Mouse (Mus musculus): Measurements from ENCODE around the gene Rcan1. TPM values are rescaled to one million over a fixed set of nuclear protein-coding genes. Genes with fewer than 3 reads are reported as not detected.
A peak's percentile ranks its signal among the peaks of the same experiment; 100 is the strongest.

Gene Rcan1
- polyA plus RNA-seq, 1 experiment from 2014 or later: 24.2 TPM

DNA sequence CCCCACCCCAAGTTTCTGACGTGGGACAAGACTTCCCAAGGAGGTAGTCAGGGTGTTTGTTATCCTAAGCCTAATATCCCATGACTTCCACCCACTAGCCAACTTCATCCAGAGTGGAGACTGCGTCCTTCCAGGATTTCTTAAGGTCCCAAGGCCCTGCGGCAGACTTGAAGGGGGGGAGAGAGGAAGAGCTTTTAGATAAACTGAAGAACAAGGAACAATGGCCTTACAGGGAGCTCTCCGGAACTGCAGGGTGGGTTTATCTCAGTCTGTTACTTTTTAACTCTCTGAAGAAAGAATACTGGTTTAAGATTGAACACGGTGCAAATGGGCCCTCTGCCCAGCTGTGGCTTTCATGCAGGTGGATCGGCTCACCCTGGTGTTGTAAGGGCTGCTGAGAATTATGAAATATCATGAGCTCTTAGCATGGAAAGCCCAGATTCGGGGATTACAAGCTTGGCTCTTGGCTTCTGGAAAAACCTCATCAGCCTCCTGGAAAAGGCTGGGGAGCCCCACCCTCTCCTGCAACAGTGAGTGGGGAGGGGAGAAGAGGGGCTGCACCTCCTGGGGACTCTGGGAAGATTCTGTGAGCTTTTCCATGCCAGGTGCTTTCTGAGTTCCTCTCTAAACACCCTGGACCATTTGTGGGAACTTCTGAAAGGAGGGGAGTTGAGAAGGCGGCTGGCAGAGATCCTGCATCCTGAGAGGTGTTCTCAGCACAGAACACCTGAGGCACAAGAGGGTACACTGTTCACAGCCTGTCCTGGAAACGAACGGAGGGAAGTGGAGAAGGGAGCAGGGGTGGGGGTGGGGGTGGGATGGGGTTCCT is 72.7 kb downstream of the Rcan1 start:
- Histone ChIP-seq H3K4me2 (ENCODE audit: low read length) (peak overlapping the region; percentile 69), H3K4me3 (ENCODE audit: low read depth, low read length) (no peak overlapping the region), H3K9me3 (ENCODE audit: control insufficient read depth, low read length) (no peaks in the 10 kb centered on the region), H3K9ac (ENCODE audit: low read length) (no peak overlapping the region), H3K4me1 (replicated peaks; ENCODE audit: control insufficient read depth, insufficient read depth, low read length) (peaks cover 28% of the 10 kb centered on the region), H3K27ac (ENCODE audit: low read depth) (peak overlapping the region; percentile 41), H3K27me3 (replicated peaks; ENCODE audit: control insufficient read depth, insufficient read depth, low read length) (no peaks in the 10 kb centered on the region), H3K36me3 (ENCODE audit: control insufficient read depth, insufficient read depth, low read length) (peaks cover 34% of the 10 kb centered on the region)
- ATAC-seq (replicated peaks; ENCODE audit: low FRiP score, low TSS enrichment, low read depth) (no peak), DNase-seq (ENCODE audit: low spot score) (no peak)
- WGBS: 39% methylated on average over 10 of the region's 10 CpGs

- Histone ChIP-seq H3K9me3 (ENCODE audit: control insufficient read depth, low read length) (no peaks in the 10 kb centered on the region), H3K9ac (ENCODE audit: low read length) (no peak overlapping the region), H3K4me2 (ENCODE audit: low read length) (no peak overlapping the region), H3K4me1 (replicated peaks; ENCODE audit: control insufficient read depth, insufficient read depth, low read length) (peaks cover 5% of the 10 kb centered on the region), H3K4me3 (ENCODE audit: low read depth, low read length) (no peak overlapping the region), H3K27me3 (replicated peaks; ENCODE audit: control insufficient read depth, insufficient read depth, low read length) (no peaks in the 10 kb centered on the region), H3K27ac (ENCODE audit: low read depth) (no peak overlapping the region), H3K36me3 (ENCODE audit: control insufficient read depth, insufficient read depth, low read length) (peaks cover 42% of the 10 kb centered on the region)
- ATAC-seq (replicated peaks; ENCODE audit: low FRiP score, low TSS enrichment, low read depth) (no peak), DNase-seq (ENCODE audit: low spot score) (no peak)
- 96% methylated on average over 3 of the region's 3 CpGs for WGBS
Measured at GRCm38 (mm10) chr16:92393732-92394131, 76.9 kb downstream of the Rcan1 start.

- no peaks in the 10 kb centered on the region for H3K9me3 ChIP-seq (ENCODE audit: control insufficient read depth, low read length)
- H3K4me1 ChIP-seq (replicated peaks; ENCODE audit: control insufficient read depth, insufficient read depth, low read length): no peaks in the 10 kb centered on the region
- no peak overlapping the region for H3K4me3 ChIP-seq (ENCODE audit: low read depth, low read length)
- no peak overlapping the region for H3K27ac ChIP-seq (ENCODE audit: low read depth)
- H3K36me3 ChIP-seq (ENCODE audit: control insufficient read depth, insufficient read depth, low read length): peaks cover 6% of the 10 kb centered on the region; the same call in 1 of the 2 replicates
- 78% methylated on average over 10 of the region's 10 CpGs for WGBS
- DNase-seq (ENCODE audit: low spot score) (no peak), ATAC-seq (replicated peaks; ENCODE audit: low FRiP score, low TSS enrichment, low read depth) (no peak)
- no peak overlapping the region for H3K9ac ChIP-seq (ENCODE audit: low read length)
- no peak overlapping the region for H3K4me2 ChIP-seq (ENCODE audit: low read length)
- no peaks in the 10 kb centered on the region for H3K27me3 ChIP-seq (replicated peaks; ENCODE audit: control insufficient read depth, insufficient read depth, low read length)
Measured at GRCm38 (mm10) chr16:92387692-92388091, 83.0 kb downstream of the Rcan1 start.

GRCm38 (mm10) chr16:92385062-92385461 is 85.6 kb downstream of the Rcan1 start:
- H3K4me3 ChIP-seq (ENCODE audit: low read depth, low read length): no peak overlapping the region
- no peak overlapping the region for H3K4me2 ChIP-seq (ENCODE audit: low read length)
- WGBS: 2% methylated on average over 2 of the region's 2 CpGs
- ATAC-seq (replicated peaks; ENCODE audit: low FRiP score, low TSS enrichment, low read depth) (no peak), DNase-seq (ENCODE audit: low spot score) (peak; percentile 80)
- no peaks in the 10 kb centered on the region for H3K9me3 ChIP-seq (ENCODE audit: control insufficient read depth, low read length)
- no peak overlapping the region for H3K27ac ChIP-seq (ENCODE audit: low read depth)
- no peaks in the 10 kb centered on the region for H3K36me3 ChIP-seq (ENCODE audit: control insufficient read depth, insufficient read depth, low read length)
- H3K4me1 ChIP-seq (replicated peaks; ENCODE audit: control insufficient read depth, insufficient read depth, low read length): no peaks in the 10 kb centered on the region
- no peaks in the 10 kb centered on the region for H3K27me3 ChIP-seq (replicated peaks; ENCODE audit: control insufficient read depth, insufficient read depth, low read length)
- H3K9ac ChIP-seq (ENCODE audit: low read length): no peak overlapping the region

GRCm38 (mm10) chr16:92383412-92383811 is 87.3 kb downstream of the Rcan1 start:
- Histone ChIP-seq H3K4me3 (ENCODE audit: low read depth, low read length) (no peak overlapping the region), H3K27ac (ENCODE audit: low read depth) (no peak overlapping the region), H3K4me2 (ENCODE audit: low read length) (no peak overlapping the region), H3K9me3 (ENCODE audit: control insufficient read depth, low read length) (no peaks in the 10 kb centered on the region), H3K27me3 (replicated peaks; ENCODE audit: control insufficient read depth, insufficient read depth, low read length) (no peaks in the 10 kb centered on the region), H3K36me3 (ENCODE audit: control insufficient read depth, insufficient read depth, low read length) (no peaks in the 10 kb centered on the region), H3K9ac (ENCODE audit: low read length) (no peak overlapping the region), H3K4me1 (replicated peaks; ENCODE audit: control insufficient read depth, insufficient read depth, low read length) (no peaks in the 10 kb centered on the region)
- ATAC-seq (replicated peaks; ENCODE audit: low FRiP score, low TSS enrichment, low read depth) (no peak), DNase-seq (ENCODE audit: low spot score) (no peak)

GRCm38 (mm10) chr16:92382508-92382907 is 88.2 kb downstream of the Rcan1 start:
- no peak overlapping the region for H3K4me2 ChIP-seq (ENCODE audit: low read length)
- H3K27me3 ChIP-seq (replicated peaks; ENCODE audit: control insufficient read depth, insufficient read depth, low read length): no peaks in the 10 kb centered on the region
- no peak for ATAC-seq (replicated peaks; ENCODE audit: low FRiP score, low TSS enrichment, low read depth)
- DNase-seq (ENCODE audit: low spot score): no peak
- H3K4me3 ChIP-seq (ENCODE audit: low read depth, low read length): no peak overlapping the region
- no peaks in the 10 kb centered on the region for H3K36me3 ChIP-seq (ENCODE audit: control insufficient read depth, insufficient read depth, low read length)
- H3K4me1 ChIP-seq (replicated peaks; ENCODE audit: control insufficient read depth, insufficient read depth, low read length): no peaks in the 10 kb centered on the region
- H3K9me3 ChIP-seq (ENCODE audit: control insufficient read depth, low read length): no peaks in the 10 kb centered on the region
- no peak overlapping the region for H3K9ac ChIP-seq (ENCODE audit: low read length)
- WGBS: 58% methylated on average over 6 of the region's 6 CpGs
- no peak overlapping the region for H3K27ac ChIP-seq (ENCODE audit: low read depth)

DNA sequence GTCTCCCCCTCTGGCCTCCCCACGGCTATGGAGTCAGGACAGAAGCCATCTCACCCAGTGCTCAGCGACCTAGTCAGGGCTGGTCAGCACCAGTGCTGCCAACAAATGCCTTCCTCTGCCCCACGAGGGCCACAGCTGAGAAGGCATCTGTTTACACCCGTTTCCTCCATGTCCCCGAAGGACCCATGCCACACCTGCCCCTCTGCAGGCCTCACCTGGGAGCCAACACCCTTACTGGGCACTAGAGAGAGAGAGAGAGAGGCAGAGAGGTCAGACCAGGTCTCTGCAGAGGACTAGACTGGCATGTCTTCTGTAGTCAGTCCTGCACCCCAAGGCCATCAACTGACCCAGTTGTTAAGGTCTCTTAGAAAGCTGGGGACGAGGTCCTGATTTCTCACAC is 89.6 kb downstream of the Rcan1 start:
- no peaks in the 10 kb centered on the region for H3K9me3 ChIP-seq (ENCODE audit: control insufficient read depth, low read length)
- no peak overlapping the region for H3K4me2 ChIP-seq (ENCODE audit: low read length)
- no peak overlapping the region for H3K27ac ChIP-seq (ENCODE audit: low read depth)
- H3K9ac ChIP-seq (ENCODE audit: low read length): no peak overlapping the region
- DNase-seq (ENCODE audit: low spot score) (no peak), ATAC-seq (replicated peaks; ENCODE audit: low FRiP score, low TSS enrichment, low read depth) (no peak)
- no peak overlapping the region for H3K4me3 ChIP-seq (ENCODE audit: low read depth, low read length)
- 71% methylated on average over 6 of the region's 6 CpGs for WGBS
- no peaks in the 10 kb centered on the region for H3K36me3 ChIP-seq (ENCODE audit: control insufficient read depth, insufficient read depth, low read length)
- no peaks in the 10 kb centered on the region for H3K4me1 ChIP-seq (replicated peaks; ENCODE audit: control insufficient read depth, insufficient read depth, low read length)
- no peaks in the 10 kb centered on the region for H3K27me3 ChIP-seq (replicated peaks; ENCODE audit: control insufficient read depth, insufficient read depth, low read length)

DNA sequence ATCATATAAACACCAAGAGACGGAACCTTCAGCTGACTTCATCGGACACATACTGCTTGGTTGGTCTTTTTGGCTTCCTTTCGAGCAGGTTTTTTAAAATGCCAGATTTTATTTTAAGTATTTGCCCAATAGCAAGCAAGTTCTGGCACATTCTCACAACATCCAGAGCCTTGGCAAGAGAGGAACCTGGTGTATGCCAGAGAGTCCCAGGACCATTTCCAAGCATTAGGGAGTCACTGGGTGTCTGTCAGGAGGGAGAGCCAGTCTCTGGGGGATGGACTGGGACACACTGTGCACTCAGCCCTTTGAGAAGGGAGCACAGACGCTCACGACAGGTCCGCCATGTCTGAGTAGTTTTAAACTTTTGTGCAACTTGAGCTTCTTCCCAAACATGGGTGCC is 93.7 kb downstream of the Rcan1 start:
- Histone ChIP-seq H3K9me3 (ENCODE audit: control insufficient read depth, low read length) (no peaks in the 10 kb centered on the region), H3K4me3 (ENCODE audit: low read depth, low read length) (no peak overlapping the region), H3K9ac (ENCODE audit: low read length) (no peak overlapping the region), H3K27ac (ENCODE audit: low read depth) (no peak overlapping the region), H3K36me3 (ENCODE audit: control insufficient read depth, insufficient read depth, low read length) (no peaks in the 10 kb centered on the region), H3K4me2 (ENCODE audit: low read length) (no peak overlapping the region), H3K4me1 (replicated peaks; ENCODE audit: control insufficient read depth, insufficient read depth, low read length) (no peaks in the 10 kb centered on the region), H3K27me3 (replicated peaks; ENCODE audit: control insufficient read depth, insufficient read depth, low read length) (no peaks in the 10 kb centered on the region)
- ATAC-seq (replicated peaks; ENCODE audit: low FRiP score, low TSS enrichment, low read depth): no peak
- no peak for DNase-seq (ENCODE audit: low spot score)
- WGBS: 90% methylated on average over 6 of the region's 6 CpGs

DNA sequence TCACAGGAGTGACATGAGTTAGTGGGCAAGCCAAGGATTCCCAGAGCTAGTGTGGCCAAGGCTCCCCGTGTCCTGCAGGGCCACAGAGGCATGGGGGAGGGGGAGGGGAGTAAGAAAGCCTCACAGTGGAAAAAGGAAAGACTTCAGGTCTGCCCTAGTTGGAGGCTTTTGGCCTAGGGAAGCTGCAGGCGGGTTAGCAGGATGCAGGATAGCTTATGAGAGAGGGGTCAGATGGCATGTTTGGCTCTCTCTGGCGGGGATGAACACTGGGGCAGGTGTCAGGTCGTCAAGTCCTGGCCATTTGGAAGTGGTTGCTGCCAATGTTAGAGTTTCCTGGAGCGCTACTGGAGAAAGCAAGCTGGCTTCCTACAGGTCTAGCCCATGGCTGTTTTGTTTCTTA is 99.0 kb downstream of the Rcan1 start:
- WGBS: 45% methylated on average over 5 of the region's 5 CpGs
- ATAC-seq (replicated peaks; ENCODE audit: low FRiP score, low TSS enrichment, low read depth): no peak

More for the DNA sequence above, 99.0 kb downstream of the Rcan1 start:
- no peaks in the 10 kb centered on the region for H3K27me3 ChIP-seq (replicated peaks; ENCODE audit: control insufficient read depth, insufficient read depth, low read length)
- H3K4me2 ChIP-seq (ENCODE audit: low read length): no peak overlapping the region
- H3K9ac ChIP-seq (ENCODE audit: low read length): no peak overlapping the region
- H3K27ac ChIP-seq (ENCODE audit: low read depth): no peak overlapping the region
- no peaks in the 10 kb centered on the region for H3K36me3 ChIP-seq (ENCODE audit: control insufficient read depth, insufficient read depth, low read length)
- H3K4me3 ChIP-seq (ENCODE audit: low read depth, low read length): no peak overlapping the region
- H3K4me1 ChIP-seq (replicated peaks; ENCODE audit: control insufficient read depth, insufficient read depth, low read length): no peaks in the 10 kb centered on the region
- DNase-seq (ENCODE audit: low spot score): no peak
- no peaks in the 10 kb centered on the region for H3K9me3 ChIP-seq (ENCODE audit: control insufficient read depth, low read length)

Data from intestine, embryonic 14.5 days (tissue).